Comparison of ENCODE assay signal across 12 mouse cellular contexts in genomic region chr1:19212691-19213090, GRCm38 (mm10). TPM values are rescaled to one million over a fixed set of nuclear protein-coding genes. Genes with fewer than 3 reads are reported as not detected.
DNase-seq lines count a peak whose midpoint lies in the region; ATAC-seq and TF ChIP-seq lines count a peak whose summit lies in the region.
"Had no signal": no experiment of that assay in that cellular context is flagged by ENCODE, and none has a peak within 500 bp of the region (broad histone marks: within the 10 kb centered on the region; RNA-seq: fewer than 3 reads in every experiment).

No protein-coding gene starts in this region.

- no peaks in the 10 kb centered on the region for H3K4me1 ChIP-seq in embryonic facial prominence, embryonic 12.5 days
- H3K4me1 ChIP-seq in limb, embryonic 10.5 days, result peaks cover 12% of the 10 kb centered on the region
- H3K4me1 ChIP-seq in midbrain, postnatal 0 days (ENCODE audit: insufficient read depth, low read length), result no peaks in the 10 kb centered on the region

- peak overlapping the region; percentile 42 for H3K4me3 ChIP-seq in embryonic facial prominence, embryonic 12.5 days
- H3K4me3 ChIP-seq in limb, embryonic 10.5 days, result peak overlapping the region; percentile 31
- H3K4me3 ChIP-seq in midbrain, postnatal 0 days (ENCODE audit: low read depth, low read length), result peak overlapping the region; percentile 37

- H3K27ac ChIP-seq in embryonic facial prominence, embryonic 12.5 days, result peak overlapping the region; percentile 67
- H3K27ac ChIP-seq in limb, embryonic 10.5 days, result peak overlapping the region; percentile 61
- H3K27ac ChIP-seq in midbrain, postnatal 0 days (ENCODE audit: low read depth, low read length), result peak overlapping the region; percentile 48

- peak; percentile 32 for DNase-seq in embryo, embryonic 11 days
- peak; percentile 37 for DNase-seq in limb, embryonic 10.5 days (ENCODE audit: low spot score)
- no peak for DNase-seq in midbrain, postnatal 0 days (ENCODE audit: low spot score)
- DNase-seq in right cerebral cortex, adult 18-20 months, result no peak
- no peak for DNase-seq in frontal cortex, adult 2 months (ENCODE audit: extremely low spot score in 1 of 2, low spot score in 1 of 2)
- DNase-seq in cerebellum, postnatal 4 days (ENCODE audit: low spot score in 2 of 2), result no peak
- DNase-seq: cerebellum, adult 9-10 months; heart, postnatal 36 days; right cerebral cortex, postnatal 14 days had no signal

- H3K36me3 ChIP-seq in embryonic facial prominence, embryonic 12.5 days, result no peaks in the 10 kb centered on the region
- H3K36me3 ChIP-seq in limb, embryonic 10.5 days, result no peaks in the 10 kb centered on the region
- H3K36me3 ChIP-seq in midbrain, postnatal 0 days (ENCODE audit: insufficient read depth, low read length), result no peaks in the 10 kb centered on the region

- ATAC-seq in embryonic facial prominence, embryonic 12.5 days (ENCODE audit: insufficient number of reproducible peaks, insufficient read depth, low FRiP score, low TSS enrichment), result no peak
- ATAC-seq in midbrain, postnatal 0 days (ENCODE audit: low FRiP score), result no peak

- WGBS in embryonic facial prominence, embryonic 12.5 days, result 0% methylated on average over 4 of the region's 4 CpGs
- WGBS in limb, embryonic 10.5 days, result 0% methylated on average over 4 of the region's 4 CpGs
- WGBS in midbrain, postnatal 0 days, result 1% methylated on average over 4 of the region's 4 CpGs

- no peaks in the 10 kb centered on the region for H3K9me3 ChIP-seq in embryonic facial prominence, embryonic 12.5 days
- H3K9me3 ChIP-seq in limb, embryonic 10.5 days (replicated peaks), result no peaks in the 10 kb centered on the region
- H3K9me3 ChIP-seq in midbrain, postnatal 0 days (ENCODE audit: low read length), result no peaks in the 10 kb centered on the region

- peaks cover 74% of the 10 kb centered on the region for H3K27me3 ChIP-seq in embryonic facial prominence, embryonic 12.5 days
- H3K27me3 ChIP-seq in limb, embryonic 10.5 days (ENCODE audit: low read depth, poor library complexity, severe bottlenecking), result peaks cover 100% of the 10 kb centered on the region
- H3K27me3 ChIP-seq in midbrain, postnatal 0 days (ENCODE audit: insufficient read depth, low read length), result peaks cover 75% of the 10 kb centered on the region

- no peak for TF ChIP-seq CTCF in midbrain, postnatal 0 days (IDR thresholded peaks at IDR 0.05)

- H3K4me2 ChIP-seq in embryonic facial prominence, embryonic 12.5 days (replicated peaks), result peak overlapping the region; percentile 14
- H3K4me2 ChIP-seq in midbrain, postnatal 0 days (ENCODE audit: low read depth, low read length, poor library complexity, severe bottlenecking), result peak overlapping the region; percentile 26; the same call in 1 of the 2 replicates

- peak overlapping the region; percentile 27; the same call in 1 of the 2 replicates for H3K9ac ChIP-seq in embryonic facial prominence, embryonic 12.5 days
- H3K9ac ChIP-seq in midbrain, postnatal 0 days (replicated peaks; ENCODE audit: low read length, poor library complexity, severe bottlenecking), result peak overlapping the region; percentile 44

RNA-seq across cellular contexts. Expression of gene Tfap2b, which starts 4.0 kb away (rescaled TPM):
- polyA plus RNA-seq in embryonic facial prominence, embryonic 12.5 days (2016; fragmentation: Nextera tagmentation; extraction: Ambion mirVana), result 27.5 and 41.5 TPM in 2 replicates
- polyA plus RNA-seq in limb, embryonic 10.5 days (2016; fragmentation: Nextera tagmentation; extraction: Ambion mirVana), result 6.7 and 19.7 TPM in 2 replicates
- total RNA-seq in midbrain, postnatal 0 days (2014; rRNA removed), result 86.4 and 104 TPM in 2 replicates
- 172 and 180 TPM in 2 replicates for polyA plus RNA-seq in midbrain, postnatal 0 days (2015; fragmentation: Nextera tagmentation; extraction: Ambion mirVana)
- 0.84 and 1.5 TPM in 2 replicates for polyA plus RNA-seq in frontal cortex, adult 2 months (2012; rRNA removed)
- total RNA-seq: granulocyte monocyte progenitor cell, adult 5-6 weeks; heart, postnatal 36 days had no signal
- polyA plus RNA-seq: large intestine, adult 2 months had no signal

Comparison
In these comparisons a context has a peak if more than half of its experiments do, and no peak if none do; other contexts are left out.
1. DNase-seq: peak in embryo, embryonic 11 days (single experiment) and limb, embryonic 10.5 days (single experiment); none in midbrain, postnatal 0 days (single experiment), right cerebral cortex, adult 18-20 months (single experiment), frontal cortex, adult 2 months (0 of 2) and cerebellum, postnatal 4 days (0 of 2).
2. Peak in every context shown above with its lines, with median percentiles within 50 percentile points of each other: H3K27ac ChIP-seq and H3K4me3 ChIP-seq.